Mouse (Mus musculus): ENCODE results near the gene Aifm2. TPM values are rescaled to one million over a fixed set of nuclear protein-coding genes. Genes with fewer than 3 reads are reported as not detected.

The Aifm2 gene
- total and polyA plus RNA-seq, 3 experiments: 4.1 to 7.4 (median 7.3) TPM

DNA sequence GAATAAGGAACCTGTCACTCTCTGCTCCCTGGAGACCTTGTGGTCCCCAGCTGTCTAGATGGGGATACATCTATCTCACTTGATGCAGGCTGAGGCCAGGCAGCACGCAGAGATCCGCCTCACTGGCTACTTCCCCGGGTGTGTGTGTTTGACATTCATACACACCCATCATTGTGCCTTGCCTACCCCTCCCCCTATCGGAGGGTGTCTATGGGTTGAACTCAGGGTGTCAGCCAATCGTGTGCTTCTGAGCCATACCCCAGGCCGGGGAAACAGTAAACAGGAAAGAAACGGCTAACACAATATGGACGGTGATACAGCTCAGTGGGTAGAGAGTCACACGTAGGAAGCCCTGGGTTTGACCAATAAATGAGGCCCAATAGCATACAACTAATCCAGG is 35.0 kb downstream of the Aifm2 start:
- Histone ChIP-seq H3K4me1 (ENCODE audit: insufficient read depth, low read depth, low read length) (no peaks in the 10 kb centered on the region), H3K36me3 (replicated peaks) (no peaks in the 10 kb centered on the region), H3K4me3 (ENCODE audit: low read depth, low read length) (no peak overlapping the region), H3K9me3 (replicated peaks) (no peaks in the 10 kb centered on the region), H3K27me3 (ENCODE audit: insufficient read depth, low read length) (no peaks in the 10 kb centered on the region)
- DNase-seq (ENCODE audit: low spot score) (no peak), ATAC-seq (ENCODE audit: extremely low read depth, insufficient number of reproducible peaks, low FRiP score, poor library complexity, severe bottlenecking) (no peak)
- TF ChIP-seq CTCF (IDR thresholded peaks at IDR 0.05; ENCODE audit: low read depth, low read length) (no peak), POLR2AphosphoS5 (IDR thresholded peaks at IDR 0.05; ENCODE audit: insufficient replicate concordance, low read depth, low read length) (no peak), TAL1 (conservative IDR thresholded peaks at IDR 0.05; ENCODE audit: low read depth, low read length) (no peak), GATA1 (IDR thresholded peaks at IDR 0.05; ENCODE audit: borderline replicate concordance, low read length) (no peak), GATA2 (IDR thresholded peaks at IDR 0.05; ENCODE audit: borderline replicate concordance, low read depth, low read length) (no peak)

DNA sequence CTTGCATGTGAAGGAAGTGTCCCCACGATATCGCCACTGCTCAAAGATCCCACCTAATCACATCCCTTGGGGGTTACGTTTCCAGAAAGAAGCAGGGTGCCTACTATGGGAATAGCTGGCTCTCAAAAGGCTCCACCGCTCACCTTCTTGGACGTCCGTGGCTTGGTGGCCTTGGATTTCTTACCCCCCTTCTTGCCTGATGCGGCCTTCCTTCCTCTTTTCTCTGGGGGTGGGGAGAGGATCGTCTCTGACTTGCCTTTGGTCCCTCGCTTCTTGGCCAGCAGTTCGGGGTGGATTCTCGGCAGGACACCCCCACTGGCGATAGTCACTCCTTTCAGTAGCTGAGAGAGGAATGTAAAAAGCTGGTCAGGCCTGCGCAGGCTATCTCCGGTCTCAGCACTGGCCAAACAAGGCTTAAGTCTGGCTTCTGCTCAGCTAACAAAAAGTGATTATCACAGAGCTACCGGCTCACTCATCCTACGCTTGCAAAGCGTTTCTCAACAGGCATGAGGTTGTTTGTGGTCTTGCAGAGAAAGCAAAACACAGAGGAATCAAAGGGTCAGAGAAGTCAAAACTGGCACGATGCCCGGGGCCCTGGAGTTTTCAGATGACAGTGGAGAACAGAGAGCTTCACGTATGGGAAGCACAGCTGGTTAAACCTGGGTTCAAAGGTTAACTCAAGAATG is 36.6 kb downstream of the Aifm2 start:
- no peak for ATAC-seq (ENCODE audit: extremely low read depth, insufficient number of reproducible peaks, low FRiP score, poor library complexity, severe bottlenecking)

DNA sequence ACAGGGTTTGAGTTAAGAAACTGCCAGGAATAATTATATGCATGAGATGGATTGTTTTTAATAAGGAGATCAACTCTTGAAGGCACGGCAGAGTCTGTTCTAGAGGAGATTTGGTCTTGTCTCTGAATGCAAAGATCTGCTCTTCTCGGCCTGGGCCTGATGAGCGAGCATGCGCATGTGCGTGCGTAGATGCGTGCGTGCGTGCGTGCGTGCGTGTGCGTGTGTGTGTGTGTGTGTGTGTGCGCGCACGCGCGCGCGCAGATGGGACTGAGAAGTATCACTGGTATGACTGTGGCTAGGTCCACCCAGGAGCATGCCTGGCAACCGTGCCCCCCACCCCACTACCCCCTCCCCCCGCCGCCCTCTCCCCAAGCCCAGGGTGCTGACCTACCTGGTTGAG is 38.0 kb downstream of the Aifm2 start:
- H3K36me3 ChIP-seq (replicated peaks): no peaks in the 10 kb centered on the region

More for the DNA sequence above, 36.6 kb downstream of the Aifm2 start:
- H3K4me1 ChIP-seq (ENCODE audit: insufficient read depth, low read depth, low read length): no peaks in the 10 kb centered on the region
- no peaks in the 10 kb centered on the region for H3K27me3 ChIP-seq (ENCODE audit: insufficient read depth, low read length)
- TF ChIP-seq TAL1 (conservative IDR thresholded peaks at IDR 0.05; ENCODE audit: low read depth, low read length): no peak
- no peak for TF ChIP-seq CTCF (IDR thresholded peaks at IDR 0.05; ENCODE audit: low read depth, low read length)
- no peak for TF ChIP-seq GATA1 (IDR thresholded peaks at IDR 0.05; ENCODE audit: borderline replicate concordance, low read length)
- TF ChIP-seq GATA2 (IDR thresholded peaks at IDR 0.05; ENCODE audit: borderline replicate concordance, low read depth, low read length): no peak
- TF ChIP-seq POLR2AphosphoS5 (IDR thresholded peaks at IDR 0.05; ENCODE audit: insufficient replicate concordance, low read depth, low read length): no peak
- H3K9me3 ChIP-seq (replicated peaks): no peaks in the 10 kb centered on the region
- no peak overlapping the region for H3K4me3 ChIP-seq (ENCODE audit: low read depth, low read length)
- no peaks in the 10 kb centered on the region for H3K36me3 ChIP-seq (replicated peaks)
- DNase-seq (ENCODE audit: low spot score): no peak

DNA sequence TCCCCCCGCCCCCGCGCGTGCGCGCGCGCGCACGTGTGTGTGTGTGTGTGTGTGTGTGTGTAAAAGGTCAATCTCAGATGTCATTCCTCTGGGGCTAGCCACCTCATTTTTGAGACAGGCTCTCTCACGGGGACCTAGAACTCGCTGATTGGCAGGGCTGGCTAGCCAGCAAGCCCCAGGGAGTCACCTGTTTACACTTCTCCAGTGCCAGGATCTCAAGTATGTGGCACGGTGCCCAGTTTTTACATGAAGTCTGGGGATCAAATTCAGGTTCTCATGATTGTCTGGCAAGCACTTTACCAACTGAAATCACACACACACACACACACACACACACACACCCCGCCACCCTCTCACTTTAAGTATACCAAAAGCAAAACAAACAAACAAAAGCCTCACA is 42.0 kb downstream of the Aifm2 start:
- no peak for DNase-seq (ENCODE audit: low spot score)
- TF ChIP-seq POLR2AphosphoS5 (IDR thresholded peaks at IDR 0.05; ENCODE audit: insufficient replicate concordance, low read depth, low read length) (no peak), TAL1 (conservative IDR thresholded peaks at IDR 0.05; ENCODE audit: low read depth, low read length) (no peak), CTCF (IDR thresholded peaks at IDR 0.05; ENCODE audit: low read depth, low read length) (no peak), GATA1 (IDR thresholded peaks at IDR 0.05; ENCODE audit: borderline replicate concordance, low read length) (no peak), GATA2 (IDR thresholded peaks at IDR 0.05; ENCODE audit: borderline replicate concordance, low read depth, low read length) (no peak)
- no peaks in the 10 kb centered on the region for H3K36me3 ChIP-seq (replicated peaks)
- no peaks in the 10 kb centered on the region for H3K27me3 ChIP-seq (ENCODE audit: insufficient read depth, low read length)
- H3K9me3 ChIP-seq (replicated peaks): no peaks in the 10 kb centered on the region
- H3K4me3 ChIP-seq (ENCODE audit: low read depth, low read length): no peak overlapping the region
- H3K4me1 ChIP-seq (ENCODE audit: insufficient read depth, low read depth, low read length): no peaks in the 10 kb centered on the region
- ATAC-seq (ENCODE audit: extremely low read depth, insufficient number of reproducible peaks, low FRiP score, poor library complexity, severe bottlenecking): no peak

More for the DNA sequence above, 38.0 kb downstream of the Aifm2 start:
- H3K4me3 ChIP-seq (ENCODE audit: low read depth, low read length): no peak overlapping the region
- TF ChIP-seq TAL1 (conservative IDR thresholded peaks at IDR 0.05; ENCODE audit: low read depth, low read length) (no peak), GATA1 (IDR thresholded peaks at IDR 0.05; ENCODE audit: borderline replicate concordance, low read length) (no peak), GATA2 (IDR thresholded peaks at IDR 0.05; ENCODE audit: borderline replicate concordance, low read depth, low read length) (no peak), CTCF (IDR thresholded peaks at IDR 0.05; ENCODE audit: low read depth, low read length) (no peak), POLR2AphosphoS5 (IDR thresholded peaks at IDR 0.05; ENCODE audit: insufficient replicate concordance, low read depth, low read length) (no peak)
- ATAC-seq (ENCODE audit: extremely low read depth, insufficient number of reproducible peaks, low FRiP score, poor library complexity, severe bottlenecking) (no peak), DNase-seq (ENCODE audit: low spot score) (no peak)
- H3K9me3 ChIP-seq (replicated peaks): no peaks in the 10 kb centered on the region
- no peaks in the 10 kb centered on the region for H3K4me1 ChIP-seq (ENCODE audit: insufficient read depth, low read depth, low read length)
- H3K27me3 ChIP-seq (ENCODE audit: insufficient read depth, low read length): no peaks in the 10 kb centered on the region

DNA sequence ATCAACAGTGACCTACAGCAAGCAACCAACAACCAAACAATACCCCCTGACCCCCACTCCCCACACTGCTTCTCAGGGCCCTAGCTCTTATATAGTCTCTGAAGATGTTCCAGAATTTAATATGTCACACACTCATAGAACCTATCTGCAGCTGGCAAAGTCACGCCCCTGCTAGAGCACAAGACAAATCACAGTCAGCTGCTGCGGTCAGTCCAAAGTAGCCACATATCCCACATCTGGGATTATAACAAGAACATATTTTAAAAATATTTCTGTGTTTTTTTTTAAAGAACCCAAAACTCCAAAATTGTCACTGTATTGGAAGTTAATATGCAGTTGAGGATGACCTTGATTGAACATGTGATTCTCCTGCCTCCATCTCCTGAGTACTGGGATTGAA is 43.8 kb downstream of the Aifm2 start:
- Histone ChIP-seq H3K4me1 (ENCODE audit: insufficient read depth, low read depth, low read length) (no peaks in the 10 kb centered on the region), H3K36me3 (replicated peaks) (no peaks in the 10 kb centered on the region), H3K4me3 (ENCODE audit: low read depth, low read length) (no peak overlapping the region), H3K27me3 (ENCODE audit: insufficient read depth, low read length) (no peaks in the 10 kb centered on the region), H3K9me3 (replicated peaks) (no peaks in the 10 kb centered on the region)
- no peak for ATAC-seq (ENCODE audit: extremely low read depth, insufficient number of reproducible peaks, low FRiP score, poor library complexity, severe bottlenecking)
- TF ChIP-seq GATA2 (IDR thresholded peaks at IDR 0.05; ENCODE audit: borderline replicate concordance, low read depth, low read length) (no peak), POLR2AphosphoS5 (IDR thresholded peaks at IDR 0.05; ENCODE audit: insufficient replicate concordance, low read depth, low read length) (no peak), CTCF (IDR thresholded peaks at IDR 0.05; ENCODE audit: low read depth, low read length) (no peak), GATA1 (IDR thresholded peaks at IDR 0.05; ENCODE audit: borderline replicate concordance, low read length) (no peak), TAL1 (conservative IDR thresholded peaks at IDR 0.05; ENCODE audit: low read depth, low read length) (no peak)
- no peak for DNase-seq (ENCODE audit: low spot score)

DNA sequence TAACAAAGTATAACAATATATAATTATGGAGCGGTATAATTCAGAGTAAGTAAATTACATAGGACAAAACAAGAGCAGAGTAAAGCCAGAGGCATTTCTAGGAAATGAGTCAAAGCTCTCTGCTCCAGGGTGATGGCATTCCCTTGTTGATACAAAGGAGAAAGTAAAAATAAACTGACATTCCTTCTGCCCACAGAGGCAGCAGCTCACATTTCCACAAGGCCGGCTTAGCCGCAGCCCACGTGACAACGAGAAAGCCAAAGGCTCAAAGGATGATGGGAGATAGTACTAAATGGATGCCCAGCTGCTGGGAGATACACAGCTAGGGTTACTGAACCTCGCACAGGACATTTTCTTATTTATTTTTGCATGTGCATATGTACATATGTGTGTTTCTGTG is 44.8 kb downstream of the Aifm2 start:
- TF ChIP-seq CTCF (IDR thresholded peaks at IDR 0.05; ENCODE audit: low read depth, low read length) (no peak), GATA2 (IDR thresholded peaks at IDR 0.05; ENCODE audit: borderline replicate concordance, low read depth, low read length) (no peak), TAL1 (conservative IDR thresholded peaks at IDR 0.05; ENCODE audit: low read depth, low read length) (no peak), POLR2AphosphoS5 (IDR thresholded peaks at IDR 0.05; ENCODE audit: insufficient replicate concordance, low read depth, low read length) (no peak), GATA1 (IDR thresholded peaks at IDR 0.05; ENCODE audit: borderline replicate concordance, low read length) (no peak)
- ATAC-seq (ENCODE audit: extremely low read depth, insufficient number of reproducible peaks, low FRiP score, poor library complexity, severe bottlenecking) (no peak), DNase-seq (ENCODE audit: low spot score) (no peak)
- H3K36me3 ChIP-seq (replicated peaks): no peaks in the 10 kb centered on the region
- H3K4me1 ChIP-seq (ENCODE audit: insufficient read depth, low read depth, low read length): no peaks in the 10 kb centered on the region
- H3K4me3 ChIP-seq (ENCODE audit: low read depth, low read length): no peak overlapping the region
- H3K27me3 ChIP-seq (ENCODE audit: insufficient read depth, low read length): no peaks in the 10 kb centered on the region
- H3K9me3 ChIP-seq (replicated peaks): no peaks in the 10 kb centered on the region

Measured in G1E (cell line).